ENCODE assay signal across 29 mouse cellular contexts in genomic region chr7:16079947-16080346, GRCm38 (mm10). TPM values are rescaled to one million over a fixed set of nuclear protein-coding genes. Genes with fewer than 3 reads are reported as not detected.
"Had no signal": no experiment of that assay in that cellular context is flagged by ENCODE, and none has a peak within 500 bp of the region (broad histone marks: within the 10 kb centered on the region; RNA-seq: fewer than 3 reads in every experiment).

No protein-coding gene starts in this region.

- H3K4me3 ChIP-seq: heart, adult 2 months; heart, embryonic 13.5 days; heart, embryonic 15.5 days; hindbrain, embryonic 13.5 days; hindbrain, embryonic 15.5 days; kidney, embryonic 15.5 days; limb, embryonic 13.5 days; limb, embryonic 15.5 days; liver, embryonic 12.5 days had no signal

- H3K4me1 ChIP-seq: hindbrain, embryonic 13.5 days; hindbrain, embryonic 15.5 days; kidney, embryonic 15.5 days; limb, embryonic 13.5 days; limb, embryonic 15.5 days; liver, embryonic 12.5 days had no signal

- ATAC-seq: hindbrain, postnatal 0 days; intestine, embryonic 16.5 days; liver, embryonic 12.5 days had no signal

- H3K9me3 ChIP-seq: heart, embryonic 13.5 days; heart, embryonic 15.5 days; hindbrain, embryonic 13.5 days; hindbrain, embryonic 15.5 days; kidney, embryonic 15.5 days; limb, embryonic 13.5 days; limb, embryonic 15.5 days; liver, embryonic 12.5 days had no signal

- H3K27ac ChIP-seq: heart, adult 2 months; heart, embryonic 13.5 days; heart, embryonic 15.5 days; hindbrain, embryonic 13.5 days; hindbrain, embryonic 15.5 days; hindbrain, postnatal 0 days; kidney, embryonic 15.5 days; kidney, postnatal 0 days; limb, embryonic 13.5 days; limb, embryonic 15.5 days; liver, embryonic 12.5 days had no signal

- H3K9ac ChIP-seq: heart, embryonic 13.5 days; heart, embryonic 15.5 days; hindbrain, embryonic 13.5 days; hindbrain, embryonic 15.5 days; kidney, embryonic 15.5 days; limb, embryonic 13.5 days; limb, embryonic 15.5 days; liver, embryonic 12.5 days had no signal

- H3K27me3 ChIP-seq: heart, embryonic 15.5 days; limb, embryonic 13.5 days; limb, embryonic 15.5 days had no signal

- H3K36me3 ChIP-seq: heart, embryonic 13.5 days; heart, embryonic 15.5 days; hindbrain, embryonic 13.5 days; hindbrain, embryonic 15.5 days; kidney, embryonic 15.5 days; limb, embryonic 13.5 days; limb, embryonic 15.5 days; liver, embryonic 12.5 days had no signal

- DNase-seq: gastrocnemius, postnatal 14 days; gastrocnemius, postnatal 36 days; heart, adult 2 months; heart, postnatal 14 days; heart, postnatal 36 days; kidney, adult 11 months; kidney, adult 2 months; kidney, adult 9 months; kidney, postnatal 14 days; kidney, postnatal 36 days; layer of hippocampus, adult 9-11 months; layer of hippocampus, postnatal 36 days; left cerebral cortex, postnatal 4 days had no signal

- H3K4me2 ChIP-seq: heart, embryonic 11.5 days; heart, embryonic 13.5 days; heart, embryonic 15.5 days; hindbrain, embryonic 13.5 days; hindbrain, embryonic 15.5 days; kidney, embryonic 15.5 days; limb, embryonic 13.5 days; limb, embryonic 15.5 days; liver, embryonic 12.5 days had no signal

RNA-seq across cellular contexts. Expression of gene Zfp541, which starts 18.3 kb away (rescaled TPM):
- polyA plus RNA-seq: heart, embryonic 11.5 days; heart, embryonic 15.5 days; heart, postnatal 0 days; hindbrain, embryonic 11.5 days; kidney, adult 2 months; kidney, embryonic 15.5 days; large intestine, adult 2 months; limb, embryonic 11.5 days; limb, embryonic 15.5 days; liver, embryonic 12.5 days had no signal

RNA-seq across cellular contexts. Expression of gene Slc8a2, which starts 49.7 kb away (rescaled TPM):
- polyA plus RNA-seq: liver, embryonic 12.5 days had no signal
